Mouse (Mus musculus): ENCODE measurements around the gene Tspan9. TPM values are rescaled to one million over a fixed set of nuclear protein-coding genes. Genes with fewer than 3 reads are reported as not detected.

Gene Tspan9
- polyA plus RNA-seq, 1 experiment from 2014 or later, result 69.7 TPM

DNA sequence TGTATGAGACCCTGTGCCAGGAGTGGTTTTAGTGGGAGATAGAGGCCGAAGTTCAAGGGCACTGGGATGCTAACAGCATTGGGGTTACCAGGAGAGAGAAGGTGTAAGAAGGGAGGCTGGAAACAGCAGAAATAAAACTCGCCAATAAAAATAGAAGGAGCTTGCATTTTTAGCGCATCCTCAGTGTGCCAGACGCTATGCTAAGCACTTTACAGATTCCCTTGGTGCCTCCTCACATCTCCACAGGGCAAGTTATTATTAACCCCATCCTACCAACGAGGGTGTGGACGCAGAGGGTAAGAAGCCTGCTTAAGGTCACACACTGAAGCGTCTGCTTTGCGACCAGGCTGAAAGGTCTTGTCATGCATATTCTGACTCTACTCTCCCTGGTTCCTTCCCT is 47.5 kb downstream of the Tspan9 start:
- no peaks in the 10 kb centered on the region for H3K9me3 ChIP-seq
- no peaks in the 10 kb centered on the region for H3K27me3 ChIP-seq (replicated peaks; ENCODE audit: low read depth, poor library complexity, severe bottlenecking)
- no peak overlapping the region for H3K27ac ChIP-seq (replicated peaks)
- no peaks in the 10 kb centered on the region for H3K36me3 ChIP-seq (replicated peaks)
- peaks cover 55% of the 10 kb centered on the region for H3K4me1 ChIP-seq
- H3K4me3 ChIP-seq, result no peak overlapping the region
- WGBS, result 76% methylated on average over 8 of the region's 8 CpGs
- DNase-seq (ENCODE audit: low spot score), result no peak

DNA sequence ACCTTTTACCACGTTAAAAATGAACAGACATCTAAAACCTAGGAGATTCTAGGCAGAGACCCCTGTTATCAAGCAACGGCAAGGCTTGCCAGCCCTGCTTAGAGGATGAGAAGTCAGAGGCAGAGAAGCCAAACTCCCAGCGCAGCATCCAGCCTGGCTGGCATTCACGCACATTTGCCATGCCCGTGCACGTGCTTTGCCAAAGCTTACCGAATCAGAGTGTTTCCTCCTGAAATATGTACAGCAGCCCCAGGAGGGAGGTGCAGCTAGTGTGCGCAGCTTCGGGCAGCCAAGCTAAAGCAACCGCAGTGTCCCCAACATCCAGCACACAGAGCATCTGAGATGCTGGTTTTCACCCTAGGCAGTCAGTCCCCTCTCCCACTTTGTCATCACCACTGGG is 48.3 kb downstream of the Tspan9 start:
- WGBS, result 92% methylated on average over 10 of the region's 10 CpGs
- H3K27ac ChIP-seq (replicated peaks), result no peak overlapping the region
- no peaks in the 10 kb centered on the region for H3K36me3 ChIP-seq (replicated peaks)
- H3K27me3 ChIP-seq (replicated peaks; ENCODE audit: low read depth, poor library complexity, severe bottlenecking), result no peaks in the 10 kb centered on the region
- no peak for DNase-seq (ENCODE audit: low spot score)
- peaks cover 63% of the 10 kb centered on the region for H3K4me1 ChIP-seq
- no peak overlapping the region for H3K4me3 ChIP-seq
- no peaks in the 10 kb centered on the region for H3K9me3 ChIP-seq

DNA sequence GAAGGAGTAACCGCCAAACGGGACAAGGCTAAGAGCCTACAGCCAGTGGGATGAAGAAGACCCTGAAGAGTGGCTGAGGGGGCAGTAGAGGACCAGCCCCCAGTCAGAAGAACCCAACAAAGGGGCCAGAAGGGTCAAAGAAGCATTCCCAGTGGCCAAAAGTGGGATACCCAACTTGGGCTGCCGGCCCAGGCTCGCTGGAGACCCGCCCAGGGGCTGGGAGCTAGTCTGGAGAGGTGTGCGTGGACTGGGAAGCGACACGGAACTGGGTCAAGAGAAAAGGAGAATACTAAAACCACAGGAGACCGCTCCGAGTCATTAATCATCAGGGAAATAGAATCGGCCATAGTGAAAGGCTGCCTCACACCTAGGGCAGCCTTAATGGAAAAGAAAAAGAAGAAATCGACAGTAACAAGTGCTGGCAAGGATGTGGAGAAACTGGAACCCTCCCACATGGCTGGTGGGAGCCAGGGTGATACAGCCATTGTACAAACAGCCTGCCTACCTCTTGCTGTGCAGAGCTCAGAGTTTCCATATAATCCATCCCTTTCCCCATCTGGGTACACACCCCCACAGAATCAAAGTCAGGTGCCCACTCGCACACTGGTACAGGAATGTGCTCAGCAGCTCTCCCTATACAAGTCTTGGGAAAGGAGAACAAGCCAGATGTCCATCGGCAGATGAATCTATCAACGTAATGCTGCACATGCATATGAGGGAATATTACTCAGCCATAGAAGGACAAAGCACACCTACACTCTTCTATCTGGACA is 49.4 kb downstream of the Tspan9 start:
- no peaks in the 10 kb centered on the region for H3K36me3 ChIP-seq (replicated peaks)
- no peak overlapping the region for H3K27ac ChIP-seq (replicated peaks)
- DNase-seq (ENCODE audit: low spot score), result no peak
- H3K27me3 ChIP-seq (replicated peaks; ENCODE audit: low read depth, poor library complexity, severe bottlenecking), result no peaks in the 10 kb centered on the region
- H3K4me3 ChIP-seq, result no peak overlapping the region
- no peaks in the 10 kb centered on the region for H3K9me3 ChIP-seq
- 86% methylated on average over 15 of the region's 15 CpGs for WGBS
- peaks cover 68% of the 10 kb centered on the region for H3K4me1 ChIP-seq

DNA sequence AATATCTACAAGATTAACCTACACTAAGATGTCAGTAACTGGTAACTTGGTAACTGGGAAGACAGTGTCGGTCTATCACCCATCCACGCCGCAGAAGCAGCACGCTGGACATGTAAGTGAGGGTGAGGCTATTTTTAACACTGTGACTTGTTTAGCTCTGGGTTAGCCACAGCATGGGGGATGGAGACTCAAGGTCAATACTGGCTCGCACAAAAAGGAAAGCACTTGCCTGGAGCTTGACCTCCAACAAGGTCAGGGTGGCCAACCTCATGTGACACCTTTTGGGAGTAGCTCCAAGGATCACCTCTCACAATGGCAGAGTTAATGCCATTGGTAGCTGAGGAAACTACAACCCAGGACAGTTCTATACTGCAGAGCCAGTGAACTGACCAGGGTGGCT is 50.8 kb downstream of the Tspan9 start:
- Histone ChIP-seq H3K27ac (replicated peaks) (no peak overlapping the region), H3K9me3 (no peaks in the 10 kb centered on the region), H3K27me3 (replicated peaks; ENCODE audit: low read depth, poor library complexity, severe bottlenecking) (no peaks in the 10 kb centered on the region), H3K4me1 (peaks cover 76% of the 10 kb centered on the region), H3K36me3 (replicated peaks) (no peaks in the 10 kb centered on the region), H3K4me3 (no peak overlapping the region)
- no peak for DNase-seq (ENCODE audit: low spot score)
- 83% methylated on average over 5 of the region's 5 CpGs for WGBS

DNA sequence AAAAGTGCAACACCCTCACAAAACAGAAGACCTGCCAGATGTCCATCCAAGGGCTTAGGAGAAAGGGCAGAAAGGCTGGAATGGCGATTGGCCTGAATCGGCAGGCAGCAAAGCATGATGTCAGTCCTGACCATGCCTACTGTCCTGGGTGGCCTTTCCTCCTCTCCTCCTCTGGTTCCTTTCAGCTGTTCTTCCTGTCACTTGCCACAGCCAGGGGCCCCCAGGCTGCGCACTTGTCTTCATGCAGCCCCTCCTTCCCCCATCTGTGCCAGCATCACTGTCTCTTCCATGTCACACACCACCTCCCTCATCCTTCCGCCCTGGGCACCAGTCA is 51.6 kb downstream of the Tspan9 start:
- Histone ChIP-seq H3K36me3 (replicated peaks) (no peaks in the 10 kb centered on the region), H3K4me1 (peaks cover 80% of the 10 kb centered on the region), H3K9me3 (no peaks in the 10 kb centered on the region), H3K4me3 (no peak overlapping the region), H3K27me3 (replicated peaks; ENCODE audit: low read depth, poor library complexity, severe bottlenecking) (no peaks in the 10 kb centered on the region), H3K27ac (replicated peaks) (no peak overlapping the region)
- 85% methylated on average over 4 of the region's 4 CpGs for WGBS
- no peak for DNase-seq (ENCODE audit: low spot score)

DNA sequence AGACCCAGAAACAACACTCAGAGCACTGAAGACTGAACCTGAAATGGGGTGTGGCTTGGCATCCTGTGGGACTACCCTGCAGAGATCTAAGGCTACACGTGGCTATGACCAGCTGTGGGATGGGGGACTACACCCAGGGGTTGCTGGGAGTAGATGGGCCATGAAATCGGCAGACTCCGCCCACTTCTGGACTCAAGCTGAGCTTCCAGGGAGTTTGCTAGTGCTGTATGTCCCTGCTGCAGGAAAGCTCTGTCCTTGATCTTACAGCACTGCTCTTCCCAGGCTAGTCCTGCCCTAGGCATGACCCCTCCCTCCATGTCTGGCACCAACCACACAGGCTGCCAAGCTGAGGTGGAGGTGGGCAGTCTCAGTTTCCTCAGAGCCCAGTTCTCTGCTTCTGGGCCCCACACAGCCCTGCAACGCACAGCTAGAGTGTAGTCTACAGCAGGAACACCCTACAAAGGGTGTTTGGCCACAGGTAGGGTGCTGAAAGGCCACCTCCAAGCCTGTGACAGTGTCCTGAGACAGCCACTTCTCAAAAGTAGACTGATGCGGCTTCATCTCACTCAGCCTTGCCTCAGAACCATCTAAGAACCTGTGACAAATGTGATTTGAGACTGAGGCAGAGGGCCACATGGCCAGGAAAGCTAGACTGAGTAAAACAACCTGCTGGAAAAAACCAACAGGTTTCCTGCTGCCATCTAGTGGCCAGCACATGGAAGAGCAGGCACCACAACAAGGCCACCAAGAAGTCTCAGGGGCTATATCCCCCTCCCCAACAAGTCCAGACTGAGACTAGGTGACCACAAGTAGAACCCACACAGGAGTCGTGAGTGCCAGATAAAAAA is 52.2 kb downstream of the Tspan9 start:
- H3K36me3 ChIP-seq (replicated peaks), result no peaks in the 10 kb centered on the region
- peaks cover 82% of the 10 kb centered on the region for H3K4me1 ChIP-seq
- peak overlapping the region; percentile 87 for H3K27ac ChIP-seq (replicated peaks)
- no peak overlapping the region for H3K4me3 ChIP-seq
- WGBS, result 33% methylated on average over 6 of the region's 6 CpGs
- no peaks in the 10 kb centered on the region for H3K27me3 ChIP-seq (replicated peaks; ENCODE audit: low read depth, poor library complexity, severe bottlenecking)
- DNase-seq (ENCODE audit: low spot score), result peak; percentile 71
- H3K9me3 ChIP-seq, result no peaks in the 10 kb centered on the region

DNA sequence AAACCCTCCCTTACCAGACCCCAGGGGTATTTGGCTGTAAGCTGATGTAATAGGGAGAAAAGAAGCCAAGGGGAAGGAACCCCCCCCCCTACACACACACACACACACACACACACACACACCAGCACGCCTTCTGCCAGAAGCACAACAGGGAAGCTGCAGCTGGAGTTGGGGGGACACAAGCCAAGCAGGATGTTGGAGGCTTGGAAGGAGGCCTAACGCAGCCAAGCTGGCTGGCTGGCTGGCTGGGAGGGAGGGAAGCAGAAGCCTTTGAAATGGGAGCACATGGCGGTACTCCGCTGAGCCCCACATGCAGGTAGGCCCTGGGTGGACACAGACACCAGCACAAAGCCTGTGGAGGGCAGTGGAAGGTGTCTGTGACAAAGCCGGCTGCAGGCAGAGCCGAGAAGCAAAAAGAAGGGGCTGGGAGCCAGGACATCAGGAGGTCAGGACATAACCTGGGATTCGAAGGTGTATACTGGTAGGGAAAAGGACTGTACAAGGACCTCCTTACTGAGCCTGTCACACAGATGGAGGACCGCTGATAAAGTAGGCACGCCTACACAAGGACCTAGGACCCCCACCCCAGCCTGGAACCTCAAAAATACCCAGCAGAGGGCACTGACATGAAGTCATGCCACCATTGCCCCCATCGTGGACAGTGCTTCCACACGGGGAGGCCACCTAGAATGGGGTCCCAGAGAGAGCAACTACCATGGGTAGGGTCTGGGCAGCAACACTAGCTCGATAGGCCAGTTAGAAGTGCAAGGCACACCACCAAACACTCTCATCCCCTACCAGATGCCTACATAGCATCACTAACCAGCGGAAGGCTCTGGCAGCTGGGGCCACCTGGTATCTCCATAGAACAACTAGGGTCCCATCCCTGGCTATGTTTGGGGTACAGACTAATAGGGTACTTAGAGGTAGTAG is 53.4 kb downstream of the Tspan9 start:
- no peaks in the 10 kb centered on the region for H3K9me3 ChIP-seq
- WGBS, result 74% methylated on average over 13 of the region's 13 CpGs
- H3K4me1 ChIP-seq, result peaks cover 85% of the 10 kb centered on the region
- no peaks in the 10 kb centered on the region for H3K27me3 ChIP-seq (replicated peaks; ENCODE audit: low read depth, poor library complexity, severe bottlenecking)
- DNase-seq (ENCODE audit: low spot score), result peak; percentile 37
- H3K36me3 ChIP-seq (replicated peaks), result no peaks in the 10 kb centered on the region
- peak overlapping the region; percentile 87 for H3K27ac ChIP-seq (replicated peaks)
- H3K4me3 ChIP-seq, result no peak overlapping the region

DNA sequence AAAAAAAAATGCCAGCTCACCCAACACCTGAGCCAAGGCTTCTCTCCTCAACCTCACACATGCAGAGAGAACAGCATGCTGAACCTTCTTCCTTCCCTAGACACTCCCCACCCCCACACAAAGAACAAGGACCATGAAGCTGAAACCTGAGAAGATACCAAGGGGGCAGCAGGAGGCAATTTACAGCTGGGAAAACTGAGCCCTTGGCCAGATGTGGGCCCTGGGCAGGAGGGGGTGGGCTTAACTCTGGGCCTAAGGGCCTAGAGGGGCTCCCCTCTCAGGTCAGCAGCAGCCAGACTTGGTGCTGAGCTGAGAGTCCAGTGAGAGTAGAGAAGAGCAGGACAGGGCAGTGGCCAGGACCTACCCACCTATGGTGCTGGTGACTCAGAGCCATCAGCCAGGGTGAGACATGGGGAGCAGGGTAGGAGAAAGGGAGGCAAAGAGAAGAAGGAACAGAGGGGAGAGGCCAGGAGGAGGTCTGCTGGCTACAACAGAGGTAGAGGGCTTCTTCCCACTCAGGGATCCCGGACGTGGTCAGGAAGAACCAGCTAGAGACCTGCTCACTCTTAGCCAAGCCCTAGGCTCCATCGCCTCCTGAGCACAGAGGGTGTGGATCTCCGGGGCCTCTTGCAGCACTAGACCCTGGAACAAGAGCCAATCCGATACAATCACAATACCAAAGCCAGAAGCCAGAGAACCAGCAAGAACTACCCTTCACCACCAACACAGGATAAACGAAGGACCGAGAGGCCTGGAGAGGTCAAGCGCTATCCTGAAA is 54.5 kb downstream of the Tspan9 start:
- Histone ChIP-seq H3K9me3 (no peaks in the 10 kb centered on the region), H3K27ac (replicated peaks) (peak overlapping the region; percentile 87), H3K27me3 (replicated peaks; ENCODE audit: low read depth, poor library complexity, severe bottlenecking) (no peaks in the 10 kb centered on the region), H3K4me3 (peak overlapping the region; percentile 26; the same call in 1 of the 2 replicates), H3K4me1 (peaks cover 85% of the 10 kb centered on the region), H3K36me3 (replicated peaks) (no peaks in the 10 kb centered on the region)
- WGBS, result 62% methylated on average over 8 of the region's 8 CpGs
- peak; percentile 76 for DNase-seq (ENCODE audit: low spot score)

DNA sequence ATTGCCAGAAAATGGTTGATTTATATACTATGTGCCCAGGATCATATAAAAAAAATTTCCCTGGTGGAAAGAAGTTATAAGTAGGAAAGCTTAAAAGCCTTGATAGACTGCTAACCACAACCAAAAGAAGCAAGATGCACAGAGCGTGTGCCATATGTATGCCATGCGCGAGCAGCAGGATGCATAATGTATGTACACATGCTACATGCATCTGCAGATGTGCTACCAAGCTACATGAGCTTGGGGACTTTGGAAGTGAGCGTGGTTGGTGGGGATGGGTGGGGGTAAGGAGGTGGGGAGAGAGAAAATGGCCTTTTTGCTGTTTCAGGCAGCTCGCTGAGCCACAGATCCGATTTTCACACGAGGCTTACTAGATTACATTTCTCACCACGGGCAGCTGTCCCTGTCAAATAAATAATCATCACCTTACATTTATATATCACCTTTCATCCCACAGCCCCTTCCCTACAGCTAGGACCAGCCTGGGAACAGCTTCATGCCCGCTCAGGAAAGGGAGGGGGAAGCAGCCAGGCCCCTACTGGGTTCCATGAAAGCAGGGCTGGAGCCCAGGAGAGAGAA is 57.8 kb downstream of the Tspan9 start:
- peaks cover 60% of the 10 kb centered on the region for H3K4me1 ChIP-seq
- no peaks in the 10 kb centered on the region for H3K27me3 ChIP-seq (replicated peaks; ENCODE audit: low read depth, poor library complexity, severe bottlenecking)
- H3K9me3 ChIP-seq, result no peaks in the 10 kb centered on the region
- H3K27ac ChIP-seq (replicated peaks), result peak overlapping the region; percentile 87
- DNase-seq (ENCODE audit: low spot score), result no peak
- 68% methylated on average over 9 of the region's 9 CpGs for WGBS
- H3K36me3 ChIP-seq (replicated peaks), result peaks cover 7% of the 10 kb centered on the region; the same call in 1 of the 2 replicates
- H3K4me3 ChIP-seq, result no peak overlapping the region

DNA sequence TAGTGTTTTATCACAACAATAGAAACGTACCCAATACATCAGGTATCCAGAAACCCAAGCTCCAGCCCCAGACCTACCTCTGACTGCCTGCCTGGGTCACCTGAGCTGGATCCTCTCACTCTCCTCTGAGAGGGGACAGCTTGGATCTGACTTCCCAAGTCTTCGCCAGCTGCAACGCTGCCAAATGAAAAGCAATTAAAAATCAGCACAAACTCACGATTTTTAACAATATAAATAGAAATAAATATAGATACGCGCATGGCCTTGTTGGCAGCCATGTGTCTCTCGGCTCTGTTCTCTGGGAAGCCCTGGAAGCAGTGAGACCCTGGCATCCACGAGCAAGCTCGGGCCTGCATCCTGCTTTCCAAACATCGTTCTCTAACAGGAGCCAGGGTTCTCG is 60.1 kb downstream of the Tspan9 start:
- no peak overlapping the region for H3K27ac ChIP-seq (replicated peaks)
- H3K27me3 ChIP-seq (replicated peaks; ENCODE audit: low read depth, poor library complexity, severe bottlenecking), result no peaks in the 10 kb centered on the region
- peaks cover 60% of the 10 kb centered on the region for H3K4me1 ChIP-seq
- WGBS, result 90% methylated on average over 11 of the region's 11 CpGs
- H3K9me3 ChIP-seq, result no peaks in the 10 kb centered on the region
- H3K36me3 ChIP-seq (replicated peaks), result peaks cover 7% of the 10 kb centered on the region; the same call in 1 of the 2 replicates
- DNase-seq (ENCODE audit: low spot score), result no peak
- H3K4me3 ChIP-seq, result no peak overlapping the region

DNA sequence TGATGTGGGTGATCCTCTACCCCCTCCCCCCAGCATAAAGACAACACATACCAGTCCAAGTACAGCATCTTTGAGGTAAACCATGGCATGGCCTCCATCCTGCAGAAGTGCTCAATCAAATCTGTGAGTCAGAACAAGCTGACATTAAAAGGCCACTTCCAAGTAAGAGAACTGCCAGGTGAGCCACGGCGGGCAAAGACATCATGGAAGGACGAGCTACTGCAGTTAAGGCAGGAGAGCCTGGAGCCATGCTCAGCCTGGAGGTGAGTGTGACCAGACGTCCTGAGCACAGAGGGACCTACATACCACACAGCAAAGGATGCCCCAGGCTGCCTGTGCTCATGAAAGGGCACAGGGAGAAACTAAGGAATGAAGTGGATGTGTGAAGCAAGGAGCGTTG is 61.6 kb downstream of the Tspan9 start:
- Histone ChIP-seq H3K27ac (replicated peaks) (no peak overlapping the region), H3K27me3 (replicated peaks; ENCODE audit: low read depth, poor library complexity, severe bottlenecking) (no peaks in the 10 kb centered on the region), H3K4me3 (no peak overlapping the region), H3K9me3 (no peaks in the 10 kb centered on the region), H3K36me3 (replicated peaks) (peaks cover 11% of the 10 kb centered on the region), H3K4me1 (peaks cover 56% of the 10 kb centered on the region)
- 83% methylated on average over 5 of the region's 5 CpGs for WGBS
- no peak for DNase-seq (ENCODE audit: low spot score)

Measured in embryonic facial prominence, embryonic 10.5 days (tissue).